Mouse (Mus musculus) brown adipose tissue, adult 24 weeks (tissue): ENCODE data around the gene Myh14. TPM values are rescaled to one million over a fixed set of nuclear protein-coding genes. Genes with fewer than 3 reads are reported as not detected.

ENCODE experiments used
- H3K27ac ChIP-seq: fragments of 200-500 bp; replicated peaks from 2 replicates; pipeline ENCODE4 v1.5.1; 2012; ENCODE audit warnings: low read depth, mild to moderate bottlenecking, low read length
- H3K4me1 ChIP-seq: fragments of 200-500 bp; 2 replicates; pipeline ENCODE4 v1.6.1; 2012; ENCODE audit warnings: low read length, mixed read lengths; ENCODE audit not compliant: control insufficient read depth, insufficient read depth, insufficient read length
- H3K4me3 ChIP-seq: fragments of 200-500 bp; 2 replicates; pipeline ENCODE4 v1.5.1; 2012; ENCODE audit warnings: low read depth, mild to moderate bottlenecking, low read length, moderate library complexity; ENCODE audit not compliant: insufficient read depth
- polyA plus RNA-seq: library from polyadenylated mRNA; stranded (reverse); fragments of >200 nt; gene quantifications from 2 replicates; pipeline ENCODE4 v1.2.4, GENCODE M21; 2012; ENCODE audit not compliant: missing spikeins, insufficient read depth, insufficient read length

Myh14 gene
- polyA plus RNA-seq, 1 experiment: 7.3 TPM

- Histone ChIP-seq H3K4me1 (no peaks in the 10 kb centered on the region), H3K27ac (no peak within 1 kb of the TSS), H3K4me3 (no peak within 1 kb of the TSS)
Measured at GRCm38 (mm10) chr7:44572213-44572701, 98.4 kb downstream of the Myh14 start, which contains the start of gene Napsa. Gene Napsa (plus strand): TSS chr7:44572380.

- H3K4me3 ChIP-seq: no peak overlapping the region
- H3K27ac ChIP-seq: no peak overlapping the region
- H3K4me1 ChIP-seq: no peaks in the 10 kb centered on the region
Measured at GRCm38 (mm10) chr7:44571811-44572210, 98.8 kb downstream of the Myh14 start.

GRCm38 (mm10) chr7:44570989-44571388 lies 99.7 kb downstream of the Myh14 start:
- Histone ChIP-seq H3K4me1 (no peaks in the 10 kb centered on the region), H3K4me3 (no peak overlapping the region), H3K27ac (no peak overlapping the region)

- H3K4me3 ChIP-seq: no peak overlapping the region
- no peak overlapping the region for H3K27ac ChIP-seq
- no peaks in the 10 kb centered on the region for H3K4me1 ChIP-seq
Measured at GRCm38 (mm10) chr7:44568803-44569202, 101.8 kb downstream of the Myh14 start.

- no peak overlapping the region for H3K4me3 ChIP-seq
- H3K4me1 ChIP-seq: no peaks in the 10 kb centered on the region
- no peak overlapping the region for H3K27ac ChIP-seq
Measured at GRCm38 (mm10) chr7:44565414-44565813, 105.2 kb downstream of the Myh14 start.

GRCm38 (mm10) chr7:44564486-44564885 lies 106.2 kb downstream of the Myh14 start:
- Histone ChIP-seq H3K4me3 (no peak overlapping the region), H3K27ac (no peak overlapping the region), H3K4me1 (no peaks in the 10 kb centered on the region)

GRCm38 (mm10) chr7:44563284-44563683 lies 107.4 kb downstream of the Myh14 start:
- H3K27ac ChIP-seq: no peak overlapping the region
- H3K4me3 ChIP-seq: no peak overlapping the region

GRCm38 (mm10) chr7:44560435-44561400 lies 109.9 kb downstream of the Myh14 start:
- Histone ChIP-seq H3K27ac (no peak overlapping the region), H3K4me3 (no peak overlapping the region), H3K4me1 (no peaks in the 10 kb centered on the region)

More at GRCm38 (mm10) chr7:44563284-44563683, 107.4 kb downstream of the Myh14 start:
- no peaks in the 10 kb centered on the region for H3K4me1 ChIP-seq

GRCm38 (mm10) chr7:44557629-44558028 lies 113.0 kb downstream of the Myh14 start:
- H3K27ac ChIP-seq: no peak overlapping the region
- no peak overlapping the region for H3K4me3 ChIP-seq
- 0 out of 2 replicates have a peak, but pooled peaks cover 3% of the 10 kb centered on the region for H3K4me1 ChIP-seq

Other genes with a start within 250 kb of the Myh14 start
- not detected in 2 replicates for gene Lrrc4b, start 241.8 kb downstream of the Myh14 start, polyA plus RNA-seq
- gene Aspdh, start 205.5 kb downstream of the Myh14 start, polyA plus RNA-seq: not detected in 2 replicates
- gene Josd2, start 202.9 kb downstream of the Myh14 start, polyA plus RNA-seq: 25.2 and 29.4 TPM in 2 replicates
- 80.2 and 97.6 TPM in 2 replicates for gene Emc10, start 174.3 kb downstream of the Myh14 start, polyA plus RNA-seq
- gene Fam71e1, start 174.3 kb downstream of the Myh14 start, polyA plus RNA-seq: 3.2 and 3.6 TPM in 2 replicates
- gene Mybpc2, start 146.2 kb downstream of the Myh14 start, polyA plus RNA-seq: 10.9 and 25.7 TPM in 2 replicates
- gene Spib, start 138.8 kb downstream of the Myh14 start, polyA plus RNA-seq: not detected in 2 replicates
- gene Pold1, start 122.0 kb downstream of the Myh14 start, polyA plus RNA-seq: 2.6 and 3.9 TPM in 2 replicates
- 49.1 and 54.3 TPM in 2 replicates for gene Nr1h2, start 116.9 kb downstream of the Myh14 start, polyA plus RNA-seq
- 0.96 TPM in 1 of 2 replicates, not detected in the other for gene Napsa, start 98.5 kb downstream of the Myh14 start, polyA plus RNA-seq
- 0.83 TPM in 1 of 2 replicates, not detected in the other for gene Kcnc3, start 80.2 kb downstream of the Myh14 start, polyA plus RNA-seq
- not detected in 2 replicates for gene Izumo2, start 37.9 kb upstream of the Myh14 start, polyA plus RNA-seq
- gene Vrk3, start 77.6 kb upstream of the Myh14 start, polyA plus RNA-seq: 10.9 and 19.7 TPM in 2 replicates
- not detected in 2 replicates for gene Zfp473, start 80.2 kb upstream of the Myh14 start, polyA plus RNA-seq
- gene Nup62, start 145.2 kb upstream of the Myh14 start, polyA plus RNA-seq: 8.2 and 17.3 TPM in 2 replicates
- gene Il4i1, start 145.5 kb upstream of the Myh14 start, polyA plus RNA-seq: 0.54 and 1.2 TPM in 2 replicates
- gene Atf5, start 145.8 kb upstream of the Myh14 start, polyA plus RNA-seq: 252 and 500 TPM in 2 replicates
- 42.8 and 49.8 TPM in 2 replicates for gene Akt1s1, start 178.1 kb upstream of the Myh14 start, polyA plus RNA-seq
- gene Tbc1d17, start 178.2 kb upstream of the Myh14 start, polyA plus RNA-seq: 24.5 and 28.2 TPM in 2 replicates
- gene Pnkp, start 186.3 kb upstream of the Myh14 start, polyA plus RNA-seq: 15.7 and 20.2 TPM in 2 replicates
- gene Ptov1, start 198.9 kb upstream of the Myh14 start, polyA plus RNA-seq: 68.5 and 73.6 TPM in 2 replicates
- gene Med25, start 221.9 kb upstream of the Myh14 start, polyA plus RNA-seq: 21.6 and 21.8 TPM in 2 replicates
- gene Fuz, start 225.2 kb upstream of the Myh14 start, polyA plus RNA-seq: 12.7 and 17.1 TPM in 2 replicates